Mouse (Mus musculus) regulatory T cell (primary cell): Measurements from ENCODE around the gene Rin3.

ENCODE experiments used
- in situ Hi-C: fragments of 300-600 bp; cut with MboI, MseI; formaldehyde crosslinking; loops from one replicate; pipeline ENCODE4 v1.15.1; 2025; ENCODE audit warnings: high pct_unique_total_duplicates

The Rin3 gene

GRCm38 (mm10) chr12:102420168-102420890 lies 137.5 kb downstream of the Rin3 start:
- in situ Hi-C loops = no loop called here

DNA sequence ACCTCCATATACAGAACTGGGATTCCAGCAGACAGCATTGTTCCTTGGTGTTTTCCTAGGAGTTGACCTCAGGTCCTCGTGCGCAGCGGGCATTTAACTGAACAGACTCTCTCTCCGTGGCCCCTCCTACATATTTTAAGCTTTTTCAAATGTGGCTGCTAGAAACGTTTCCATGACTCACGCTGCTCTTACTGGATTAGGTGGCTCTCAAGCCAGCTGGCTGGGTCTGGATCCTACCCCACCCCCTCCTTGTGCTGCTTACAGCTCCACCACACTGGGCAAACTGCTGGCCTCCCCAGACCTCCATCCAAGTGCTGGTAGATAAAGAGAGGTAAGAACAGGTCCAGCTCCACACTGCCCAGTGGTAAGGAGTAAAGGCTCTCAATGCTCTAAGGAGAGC lies 139.2 kb downstream of the Rin3 start:
- in situ Hi-C loops = no loop called here

DNA sequence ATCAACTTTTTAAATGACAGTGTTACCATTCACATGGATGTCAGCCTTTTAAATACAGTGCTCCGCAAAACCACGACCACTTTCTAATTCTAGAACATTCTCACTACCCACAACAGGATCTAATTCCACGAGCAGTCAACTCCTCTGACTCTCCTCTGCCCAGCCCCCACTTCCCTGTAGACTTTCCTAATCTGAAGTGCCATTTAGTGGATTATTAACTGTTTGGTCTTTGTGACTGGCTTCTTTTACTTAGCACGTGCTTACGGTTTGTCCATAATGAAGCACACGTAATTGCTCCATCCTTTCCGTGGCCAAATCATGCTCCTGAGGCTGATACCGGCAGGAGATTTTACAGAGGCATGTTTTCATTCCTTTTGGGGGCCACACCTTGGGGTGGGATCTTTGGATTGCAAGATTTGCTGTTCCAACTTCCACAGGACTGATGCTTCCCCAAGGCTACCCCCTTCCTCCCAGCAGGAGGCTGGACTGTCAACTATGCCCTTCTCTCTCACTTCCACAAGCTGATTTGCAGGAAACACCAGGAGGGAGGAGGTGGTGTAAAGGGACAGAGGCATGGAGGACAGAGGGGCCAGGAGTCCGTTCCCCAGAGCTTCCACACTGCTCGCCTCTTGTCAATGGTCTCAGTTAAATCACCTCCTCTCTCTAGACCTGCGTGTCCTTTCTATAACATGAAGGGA lies 139.9 kb downstream of the Rin3 start:
- in situ Hi-C loops = no loop called here

DNA sequence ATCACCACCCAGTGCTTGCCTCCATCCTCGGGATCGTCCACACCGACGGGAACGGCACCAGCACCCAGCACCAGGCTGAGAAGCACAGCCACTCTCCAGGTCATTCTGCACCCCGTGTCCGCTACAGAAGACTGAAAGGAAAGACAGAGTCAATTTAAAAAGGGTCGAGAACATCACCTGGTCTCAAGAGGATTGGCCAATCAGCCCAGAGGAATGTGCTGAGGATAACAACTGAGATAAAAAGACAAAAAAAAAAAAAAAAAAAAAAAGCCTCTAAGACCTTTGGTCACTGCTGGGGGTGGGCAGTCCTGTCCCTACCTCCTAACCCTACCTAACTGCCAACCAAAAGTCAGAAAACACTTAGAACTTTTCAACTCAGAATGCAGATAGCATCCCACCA lies 140.8 kb downstream of the Rin3 start:
- in situ Hi-C loops = no loop called here

GRCm38 (mm10) chr12:102424456-102424855 lies 141.6 kb downstream of the Rin3 start:
- in situ Hi-C loops = no loop called here

DNA sequence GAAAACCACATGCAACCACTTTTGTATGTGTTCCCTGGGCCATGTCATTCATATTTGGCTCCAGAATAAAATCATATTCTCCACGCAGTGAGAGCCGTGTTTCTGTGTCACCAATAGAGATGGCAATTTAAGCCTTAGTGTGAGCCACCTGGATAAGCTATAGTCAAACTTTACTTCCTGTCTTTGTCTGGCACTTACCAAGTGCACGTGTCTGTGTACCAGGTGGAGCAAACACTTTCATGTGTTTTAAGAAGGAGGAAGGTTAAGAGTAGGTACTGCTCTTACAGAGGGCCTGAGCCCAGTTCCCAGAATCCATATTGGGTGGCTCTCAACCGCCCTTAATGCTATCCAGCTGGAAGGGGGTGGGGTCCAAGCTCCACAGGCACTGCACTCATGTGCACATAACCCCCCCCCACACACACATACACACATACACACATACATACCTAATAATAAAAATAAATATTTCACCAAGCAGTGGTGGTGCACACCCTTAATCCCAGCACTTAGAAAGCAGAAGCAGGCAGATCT lies 142.3 kb downstream of the Rin3 start:
- in situ Hi-C loops = no loop called here

DNA sequence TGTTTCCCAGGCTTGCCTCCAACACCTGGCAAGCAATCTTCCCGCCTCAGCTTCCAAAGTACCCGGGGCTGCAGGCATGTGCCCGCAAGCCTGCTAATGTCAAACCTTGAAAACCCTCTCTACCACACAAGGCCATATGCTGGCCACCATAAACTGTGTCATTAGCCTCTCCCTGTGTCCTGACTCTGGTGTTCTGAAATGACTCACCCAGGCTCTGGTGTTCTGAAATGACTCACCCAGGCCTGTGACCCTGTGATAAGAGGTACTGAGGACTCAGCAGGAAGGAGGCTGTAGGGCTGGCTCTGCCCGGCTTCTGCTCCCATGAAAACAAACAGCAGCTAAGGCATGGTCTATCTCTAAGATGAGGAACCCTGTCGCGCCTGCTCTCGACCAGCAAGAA lies 143.4 kb downstream of the Rin3 start:
- in situ Hi-C loops = no loop called here

DNA sequence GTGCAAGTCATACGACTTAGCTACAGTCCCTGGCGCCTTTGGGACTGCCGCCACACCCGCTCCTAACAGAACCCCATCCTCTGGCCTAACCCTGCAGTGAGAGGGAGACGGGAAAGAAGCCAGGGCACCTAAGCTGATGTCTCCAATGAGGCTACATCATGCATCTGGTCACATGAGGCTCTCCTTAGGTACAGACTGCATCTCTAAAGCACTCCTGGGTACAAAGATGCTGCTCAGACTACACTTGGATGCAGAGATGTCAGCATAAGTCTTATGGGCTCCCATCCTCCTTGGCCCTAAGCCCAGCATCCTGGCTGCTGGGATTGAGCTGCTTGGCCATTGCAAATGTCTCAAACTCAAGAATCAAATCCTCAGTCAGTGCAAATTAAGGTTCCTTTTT lies 146.8 kb downstream of the Rin3 start:
- in situ Hi-C loops = no loop called here

- in situ Hi-C loops = no loop called here
Measured at GRCm38 (mm10) chr12:102430228-102430627, 147.4 kb downstream of the Rin3 start.

DNA sequence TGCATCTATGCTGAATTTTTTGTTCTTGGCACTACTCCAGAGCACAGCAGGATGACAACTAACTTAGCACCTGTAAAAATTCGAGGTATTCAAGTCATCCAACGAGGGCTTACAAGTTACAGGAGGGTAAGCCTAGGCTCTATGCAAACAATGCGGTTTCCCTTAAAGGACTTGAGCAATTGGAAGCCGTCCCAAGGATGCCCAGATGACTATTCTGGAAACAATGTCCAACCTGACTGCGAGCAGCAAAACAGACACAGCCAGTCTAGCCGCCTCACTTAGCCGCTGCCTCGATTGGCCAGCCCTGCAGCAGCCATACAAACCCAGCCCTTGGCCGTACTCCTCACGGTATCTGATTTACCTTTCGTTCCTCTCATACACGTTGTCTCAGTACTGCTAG lies 149.4 kb downstream of the Rin3 start:
- in situ Hi-C loops = no loop called here

DNA sequence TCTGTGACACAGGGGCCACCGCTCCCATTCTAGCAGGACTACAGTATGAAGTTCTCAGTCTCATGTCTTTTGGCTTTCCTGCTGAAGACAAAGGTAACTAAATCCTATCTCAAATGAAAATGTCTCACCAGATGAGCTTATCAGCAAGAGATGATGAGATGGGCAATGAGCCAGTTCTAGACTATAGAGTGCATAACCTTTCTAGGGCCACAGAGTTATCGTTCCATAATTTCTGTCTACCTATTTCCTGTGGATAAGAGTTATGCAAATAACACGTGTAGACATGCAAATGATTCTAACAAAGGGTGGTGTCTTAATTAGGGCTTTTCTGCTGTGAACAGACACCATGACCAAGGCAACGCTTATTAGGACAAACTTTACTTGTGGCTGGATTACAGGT lies 151.3 kb downstream of the Rin3 start:
- in situ Hi-C loops = no loop called here

DNA sequence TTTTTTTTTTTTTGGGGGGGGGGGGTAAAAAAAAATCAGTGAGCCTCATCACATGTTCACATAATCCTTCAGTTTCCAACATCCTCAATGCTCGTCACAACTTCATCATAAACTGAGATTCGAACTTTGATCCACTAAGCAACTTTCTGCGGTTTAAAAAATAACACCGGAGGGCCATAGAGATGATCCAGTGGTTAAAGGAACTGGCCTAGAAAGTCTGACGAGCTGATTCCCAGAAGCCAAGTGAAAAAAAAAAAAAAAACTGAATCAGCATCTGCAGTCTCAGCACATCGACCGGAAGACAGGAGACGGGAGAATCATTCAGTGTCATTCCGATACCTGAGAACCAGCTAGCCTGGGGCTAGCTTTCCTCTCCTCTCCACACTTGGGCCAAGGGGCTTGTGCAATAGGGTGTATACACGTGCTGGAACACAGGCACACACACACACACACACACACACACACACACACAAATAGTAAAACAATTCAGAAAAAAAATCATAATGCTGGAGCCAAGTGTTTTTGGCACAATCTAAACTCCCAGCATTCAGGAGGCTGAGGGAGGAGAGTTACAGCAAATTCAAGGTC lies 154.2 kb downstream of the Rin3 start:
- in situ Hi-C loops = no loop called here

- in situ Hi-C loops = no loop called here
Measured at GRCm38 (mm10) chr12:102437952-102438351, 155.1 kb downstream of the Rin3 start.

DNA sequence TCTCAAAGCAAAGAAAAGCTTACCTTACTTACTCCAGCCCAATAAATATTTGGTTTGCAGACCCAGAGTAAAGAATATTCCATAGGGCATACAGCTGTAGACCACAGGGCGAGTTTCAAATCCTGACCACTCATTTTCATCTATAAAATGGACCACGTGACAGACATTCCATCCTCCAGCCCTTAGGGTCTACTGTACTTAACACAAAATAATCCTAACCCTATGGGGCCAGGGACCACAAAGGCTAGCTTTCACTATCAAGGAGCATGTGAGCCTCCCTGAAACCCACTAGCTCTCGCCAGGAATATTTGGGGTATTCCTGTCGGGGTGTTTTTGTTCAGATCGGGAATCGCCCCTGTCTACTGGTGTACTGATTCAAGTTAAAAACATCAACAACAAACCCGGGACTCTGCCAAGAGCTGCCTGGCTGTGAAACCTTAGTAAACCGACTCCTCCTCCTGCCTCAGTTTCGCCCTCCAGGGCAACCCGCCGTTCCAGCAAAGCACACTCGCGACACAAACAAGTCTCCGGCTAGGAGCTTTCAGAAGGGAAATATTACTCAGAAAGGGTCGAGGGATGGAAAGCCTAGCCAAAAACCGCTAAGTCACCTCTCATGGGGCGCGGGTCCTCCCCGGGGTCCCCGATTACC lies 156.3 kb downstream of the Rin3 start:
- in situ Hi-C loops = no loop called here

DNA sequence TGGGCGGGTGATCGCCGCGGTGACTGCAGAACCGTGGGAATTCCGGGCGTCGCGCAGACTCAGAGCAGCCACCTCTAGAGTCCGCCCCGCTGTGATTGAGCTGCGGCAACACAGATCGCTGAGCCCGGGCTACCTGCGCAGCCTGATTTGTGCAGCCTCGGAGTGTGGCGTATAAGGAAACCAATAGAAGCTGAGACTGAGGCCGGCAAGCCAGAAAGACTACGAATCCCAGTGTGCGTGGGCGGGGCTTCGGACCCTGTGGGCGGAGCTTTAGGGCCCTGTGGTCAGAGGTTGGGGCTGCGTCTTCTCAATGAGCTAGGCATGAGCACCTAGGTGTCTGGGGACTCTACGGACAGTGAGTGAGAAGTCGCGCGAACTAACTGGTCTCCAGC lies 156.8 kb downstream of the Rin3 start, which contains the start of gene Lgmn:
Gene Lgmn, minus strand, starts transcription at position 182 of the 392 bp plus-strand sequence.
- in situ Hi-C loops = no loop called here
